Mouse (Mus musculus) T-cell, adult 2 months (primary cell): ENCODE results near the gene Cypt14.
"Not testable (repeated sequence)": the region's sequence is repeated elsewhere in the genome, so short reads cannot be mapped to it uniquely, and the experiment has no call there.

ENCODE experiments used
- DNase-seq: peaks from one replicate; pipeline ENCODE4 v3.0.0; 2022; ENCODE audit warnings: low spot score

Cypt14 gene

GRCm38 (mm10) chrX:39863504-39863903, at the start of gene Cypt14:
Gene Cypt14 (minus strand): TSS chrX:39863604.
- DNase-seq, result not testable (repeated sequence)
